Mouse (Mus musculus) midbrain, embryonic 11.5 days (tissue): Measurements from ENCODE around the gene Agap2. TPM values are rescaled to one million over a fixed set of nuclear protein-coding genes. Genes with fewer than 3 reads are reported as not detected.

Experiments
- ATAC-seq: fragments of 200-750 bp; cut with Nextera tagmentation; 2 replicates; pipeline ENCODE4 v1.8.0; 2017; ENCODE audit warnings: moderate TSS enrichment, moderate library complexity; ENCODE audit not compliant: low FRiP score
- DNase-seq: peaks from one replicate; pipeline ENCODE4 v3.0.0; 2015; ENCODE audit warnings: low spot score; ENCODE audit errors: missing footprints
- H3K27ac ChIP-seq: fragments of 300-500 bp; sonication (generic); 2 replicates; pipeline ENCODE4 v1.5.1; 2014; ENCODE audit warnings: low read depth, low read length
- H3K27me3 ChIP-seq: fragments of 300-500 bp; sonication (generic); 2 replicates; pipeline ENCODE4 v1.6.1; 2014; ENCODE audit warnings: mild to moderate bottlenecking, low read length, moderate library complexity, mixed read lengths; ENCODE audit not compliant: control insufficient read depth, insufficient read depth
- H3K36me3 ChIP-seq: fragments of 300-500 bp; sonication (generic); 2 replicates; pipeline ENCODE4 v1.6.1; 2014; ENCODE audit warnings: mild to moderate bottlenecking, low read length, moderate library complexity, mixed read lengths; ENCODE audit not compliant: control insufficient read depth, insufficient read depth
- H3K4me1 ChIP-seq: fragments of 300-500 bp; sonication (generic); 2 replicates; pipeline ENCODE4 v1.6.1; 2014; ENCODE audit warnings: low read length; ENCODE audit not compliant: control insufficient read depth, insufficient read depth
- H3K4me2 ChIP-seq: fragments of 300-500 bp; sonication (generic); 2 replicates; pipeline ENCODE4 v1.6.1; 2014; ENCODE audit warnings: mild to moderate bottlenecking, moderate library complexity
- H3K4me3 ChIP-seq: fragments of 300-500 bp; sonication (generic); 2 replicates; pipeline ENCODE4 v1.5.1; 2014; ENCODE audit warnings: low read depth, low read length
- H3K9ac ChIP-seq: fragments of 300-500 bp; sonication (generic); 2 replicates; pipeline ENCODE4 v1.6.1; 2014; ENCODE audit warnings: low read length
- H3K9me3 ChIP-seq: fragments of 300-500 bp; sonication (generic); 2 replicates; pipeline ENCODE4 v1.6.1; 2016; ENCODE audit warnings: low read length; ENCODE audit not compliant: control insufficient read depth
- WGBS: fragments of 180-500 bp; shearing (Covaris S2); extraction: QIAGEN DNeasy Blood & Tissue Kit; methylation state at CpG from one replicate; pipeline ENCODE4 v1.1.7; 2014; 5-methylcytosine and 5-hydroxymethylcytosine counted together
- polyA plus RNA-seq: library from polyadenylated mRNA; unstranded; fragments of >200 nt; fragmentation: Nextera tagmentation; extraction: Ambion mirVana; gene quantifications from 2 replicates; pipeline ENCODE4 v1.2.1, GENCODE M21; 2014

Agap2 gene
- polyA plus RNA-seq, 1 experiment from 2014 or later, result 0.89 TPM

GRCm38 (mm10) chr10:127101151-127101550 is 26.1 kb downstream of the Agap2 start:
- Histone ChIP-seq H3K36me3 (no peaks in the 10 kb centered on the region; the same call in 1 of the 2 replicates), H3K4me3 (no peak overlapping the region), H3K27me3 (no peaks in the 10 kb centered on the region), H3K27ac (no peak overlapping the region), H3K4me2 (no peak overlapping the region), H3K9ac (no peak overlapping the region), H3K9me3 (no peaks in the 10 kb centered on the region), H3K4me1 (no peaks in the 10 kb centered on the region)
- 88% methylated on average over 6 of the region's 6 CpGs for WGBS
- DNase-seq (no peak), ATAC-seq (no peak)

- WGBS, result 84% methylated on average over 7 of the region's 7 CpGs
- H3K27ac ChIP-seq, result no peak overlapping the region
- no peaks in the 10 kb centered on the region for H3K4me1 ChIP-seq
- H3K9me3 ChIP-seq, result no peaks in the 10 kb centered on the region
- H3K9ac ChIP-seq, result no peak overlapping the region
- H3K36me3 ChIP-seq, result no peaks in the 10 kb centered on the region
- DNase-seq, result peak; percentile 41
- H3K4me2 ChIP-seq, result no peak overlapping the region
- no peak for ATAC-seq
- H3K27me3 ChIP-seq, result no peaks in the 10 kb centered on the region
- no peak overlapping the region for H3K4me3 ChIP-seq
Measured at GRCm38 (mm10) chr10:127103631-127104030, 28.5 kb downstream of the Agap2 start.

GRCm38 (mm10) chr10:127107563-127108261 is 32.6 kb downstream of the Agap2 start:
- 90% methylated on average over 16 of the region's 16 CpGs for WGBS
- Histone ChIP-seq H3K36me3 (no peaks in the 10 kb centered on the region), H3K27ac (no peak overlapping the region)

GRCm38 (mm10) chr10:127108262-127108583 is 33.1 kb downstream of the Agap2 start:
- Histone ChIP-seq H3K27me3 (no peaks in the 10 kb centered on the region), H3K27ac (no peak overlapping the region), H3K9ac (no peak overlapping the region), H3K36me3 (no peaks in the 10 kb centered on the region), H3K4me3 (no peak overlapping the region), H3K9me3 (no peaks in the 10 kb centered on the region), H3K4me2 (no peak overlapping the region), H3K4me1 (no peaks in the 10 kb centered on the region)
- WGBS, result 85% methylated on average over 3 of the region's 3 CpGs
- ATAC-seq, result no peak
- DNase-seq, result no peak

More at GRCm38 (mm10) chr10:127107563-127108261, 32.6 kb downstream of the Agap2 start:
- H3K27me3 ChIP-seq, result no peaks in the 10 kb centered on the region
- ATAC-seq (no peak), DNase-seq (no peak)
- H3K9ac ChIP-seq, result no peak overlapping the region
- H3K4me1 ChIP-seq, result no peaks in the 10 kb centered on the region
- H3K4me3 ChIP-seq, result no peak overlapping the region
- H3K9me3 ChIP-seq, result no peaks in the 10 kb centered on the region
- no peak overlapping the region for H3K4me2 ChIP-seq

GRCm38 (mm10) chr10:127111001-127111887 is 36.2 kb downstream of the Agap2 start:
- Histone ChIP-seq H3K27ac (no peak overlapping the region), H3K27me3 (no peaks in the 10 kb centered on the region), H3K36me3 (0 out of 2 replicates have a peak, but pooled peaks cover 2% of the 10 kb centered on the region), H3K4me2 (no peak overlapping the region), H3K4me3 (no peak overlapping the region), H3K9me3 (no peaks in the 10 kb centered on the region), H3K4me1 (no peaks in the 10 kb centered on the region), H3K9ac (no peak overlapping the region)
- ATAC-seq (no peak), DNase-seq (peak; percentile 64)
- 91% methylated on average over 15 of the region's 15 CpGs for WGBS

GRCm38 (mm10) chr10:127114408-127114807 is 39.3 kb downstream of the Agap2 start:
- H3K27me3 ChIP-seq, result no peaks in the 10 kb centered on the region
- H3K4me1 ChIP-seq, result no peaks in the 10 kb centered on the region
- 95% methylated on average over 11 of the region's 11 CpGs for WGBS
- ATAC-seq, result no peak
- H3K4me2 ChIP-seq, result no peak overlapping the region
- no peak overlapping the region for H3K27ac ChIP-seq
- H3K9ac ChIP-seq, result no peak overlapping the region
- no peaks in the 10 kb centered on the region for H3K9me3 ChIP-seq
- H3K4me3 ChIP-seq, result no peak overlapping the region
- DNase-seq, result peak; percentile 75
- peaks cover 6% of the 10 kb centered on the region; the same call in 1 of the 2 replicates for H3K36me3 ChIP-seq

GRCm38 (mm10) chr10:127115068-127115467 is 40.0 kb downstream of the Agap2 start:
- Histone ChIP-seq H3K4me1 (peaks cover 3% of the 10 kb centered on the region), H3K9me3 (no peaks in the 10 kb centered on the region), H3K4me2 (no peak overlapping the region), H3K4me3 (no peak overlapping the region), H3K9ac (no peak overlapping the region), H3K27ac (no peak overlapping the region), H3K27me3 (no peaks in the 10 kb centered on the region), H3K36me3 (peaks cover 6% of the 10 kb centered on the region; the same call in 1 of the 2 replicates)
- 72% methylated on average over 2 of the region's 2 CpGs for WGBS
- no peak for ATAC-seq
- DNase-seq, result no peak

- peaks cover 11% of the 10 kb centered on the region for H3K4me1 ChIP-seq
- H3K4me2 ChIP-seq, result no peak overlapping the region
- 91% methylated on average over 11 of the region's 11 CpGs for WGBS
- H3K4me3 ChIP-seq, result no peak overlapping the region
- no peaks in the 10 kb centered on the region for H3K9me3 ChIP-seq
- ATAC-seq (no peak), DNase-seq (no peak)
- H3K27me3 ChIP-seq, result no peaks in the 10 kb centered on the region
- no peak overlapping the region for H3K9ac ChIP-seq
- peaks cover 6% of the 10 kb centered on the region; the same call in 1 of the 2 replicates for H3K36me3 ChIP-seq
- no peak overlapping the region for H3K27ac ChIP-seq
Measured at GRCm38 (mm10) chr10:127118470-127118869, 43.4 kb downstream of the Agap2 start.

- H3K36me3 ChIP-seq, result peaks cover 6% of the 10 kb centered on the region; the same call in 1 of the 2 replicates
- no peaks in the 10 kb centered on the region for H3K9me3 ChIP-seq
- ATAC-seq (no peak), DNase-seq (no peak)
- no peak overlapping the region for H3K9ac ChIP-seq
- no peak overlapping the region for H3K4me2 ChIP-seq
- WGBS, result 89% methylated on average over 10 of the region's 10 CpGs
- H3K27ac ChIP-seq, result no peak overlapping the region
- no peaks in the 10 kb centered on the region for H3K27me3 ChIP-seq
- peaks cover 11% of the 10 kb centered on the region for H3K4me1 ChIP-seq
- no peak overlapping the region for H3K4me3 ChIP-seq
Measured at GRCm38 (mm10) chr10:127119229-127119628, 44.1 kb downstream of the Agap2 start.
